Comparison of ENCODE assay signal across 32 mouse cellular contexts in the genomic region with DNA sequence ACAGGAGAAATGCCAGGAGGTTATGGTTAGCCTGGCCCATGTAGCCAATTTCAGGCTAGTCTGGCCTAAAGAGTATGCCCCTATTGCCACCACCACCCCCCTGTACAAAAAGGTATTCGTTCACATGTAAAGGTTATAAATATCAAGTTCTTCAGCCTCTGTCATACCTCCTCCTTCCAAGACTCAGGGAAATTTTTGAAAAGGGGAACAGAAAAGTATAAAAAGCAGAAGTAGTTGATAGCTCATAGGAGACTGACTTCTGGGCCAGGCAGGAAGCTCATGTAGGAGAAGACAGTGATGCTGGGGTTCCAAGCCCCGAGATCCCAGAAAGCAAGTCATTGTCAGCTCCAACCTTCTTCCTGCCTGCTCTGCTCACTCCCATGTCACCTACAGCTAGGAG.
A peak's percentile ranks its signal among the peaks of the same experiment; 100 is the strongest.
DNase-seq lines count a peak whose midpoint lies in the region; ATAC-seq and TF ChIP-seq lines count a peak whose summit lies in the region.
"Had no signal": no experiment of that assay in that cellular context is flagged by ENCODE, and none has a peak within 500 bp of the region (broad histone marks: within the 10 kb centered on the region; RNA-seq: fewer than 3 reads in every experiment).

No protein-coding gene starts in this region.

- 85% methylated on average over 2 of the region's 2 CpGs for WGBS in liver, adult 2 months
- 40% methylated on average over 2 of the region's 2 CpGs for WGBS in liver, embryonic 12.5 days (ENCODE audit: insufficient replicate concordance)

- no peaks in the 10 kb centered on the region for H3K79me2 ChIP-seq in liver, adult 2 months (ENCODE audit: control insufficient read depth, insufficient read depth, low read length)

- H3K27ac ChIP-seq in liver, adult 2 months (replicated peaks; ENCODE audit: insufficient read depth, low read depth, low read length) = no peak overlapping the region
- no peak overlapping the region for H3K27ac ChIP-seq in liver, embryonic 12.5 days
- H3K27ac ChIP-seq: embryonic facial prominence, embryonic 12.5 days; heart, adult 2 months; heart, embryonic 15.5 days; hindbrain, embryonic 14.5 days; left cerebral cortex, adult 2 months; limb, embryonic 13.5 days; liver, embryonic 13.5 days; midbrain, embryonic 12.5 days had no signal

- peak; percentile 7 for DNase-seq in liver, adult 2 months (ENCODE audit: extremely low read depth, low read depth, low spot score)
- no peak for DNase-seq in left cerebral cortex, postnatal 36 days (ENCODE audit: low spot score in 2 of 2)
- DNase-seq in adrenal gland, adult 2 months = no peak
- no peak for DNase-seq in lung, postnatal 36 days
- DNase-seq: adrenal gland, postnatal 14 days; cerebellum, adult 11 months; cerebellum, adult 9-10 months; cerebellum, postnatal 36 days; embryo, embryonic 11 days; gastrocnemius, postnatal 25 days; heart, adult 2 months; kidney, adult 9 months; kidney, postnatal 10 days; liver, embryonic 13.5 days; lung, adult 18-20 months; right cerebral cortex, postnatal 25 days; thymus, adult 2 months; thymus, postnatal 36 days had no signal

- no peak overlapping the region for H3K4me2 ChIP-seq in liver, embryonic 12.5 days
- H3K4me2 ChIP-seq: embryonic facial prominence, embryonic 12.5 days; heart, embryonic 15.5 days; hindbrain, embryonic 14.5 days; limb, embryonic 13.5 days; liver, embryonic 13.5 days; midbrain, embryonic 12.5 days had no signal

- ATAC-seq in liver, embryonic 12.5 days = no peak
- peak; percentile 95 for ATAC-seq in granulocyte monocyte progenitor cell, adult 5-6 weeks (replicated peaks; ENCODE audit: poor library complexity, severe bottlenecking)
- ATAC-seq in monocyte, adult 5-6 weeks (replicated peaks; ENCODE audit: insufficient number of reproducible peaks, low FRiP score, low TSS enrichment, poor library complexity, severe bottlenecking) = 0 out of 2 replicates have a peak, but pooled peaks have one; percentile 50
- ATAC-seq: CD4-positive, CD25-positive, alpha-beta regulatory T cell, adult 4 months; forebrain, embryonic 14.5 days; intestine, postnatal 0 days; lung, postnatal 0 days; Patski had no signal

- H3K4me3 ChIP-seq in liver, adult 2 months (ENCODE audit: insufficient read depth, low read depth, low read length) = no peak overlapping the region
- H3K4me3 ChIP-seq in liver, embryonic 12.5 days = no peak overlapping the region
- H3K4me3 ChIP-seq: embryonic facial prominence, embryonic 12.5 days; heart, adult 2 months; heart, embryonic 15.5 days; left cerebral cortex, adult 2 months; limb, embryonic 13.5 days; liver, embryonic 13.5 days; midbrain, embryonic 12.5 days had no signal

- TF ChIP-seq CTCF in liver, adult 2 months (IDR thresholded peaks at IDR 0.05; ENCODE audit: low read depth, low read length) = no peak

- no peak overlapping the region for H3K9ac ChIP-seq in liver, adult 2 months (ENCODE audit: low read depth, low read length)
- no peak overlapping the region for H3K9ac ChIP-seq in liver, embryonic 12.5 days
- H3K9ac ChIP-seq: embryonic facial prominence, embryonic 12.5 days; heart, embryonic 15.5 days; hindbrain, embryonic 14.5 days; limb, embryonic 13.5 days; liver, embryonic 13.5 days; midbrain, embryonic 12.5 days had no signal

- H3K36me3 ChIP-seq in liver, adult 2 months (ENCODE audit: control insufficient read depth, insufficient read depth, low read length) = no peaks in the 10 kb centered on the region
- H3K36me3 ChIP-seq in liver, embryonic 12.5 days = no peaks in the 10 kb centered on the region
- H3K36me3 ChIP-seq: embryonic facial prominence, embryonic 12.5 days; heart, embryonic 15.5 days; limb, embryonic 13.5 days; liver, embryonic 13.5 days; midbrain, embryonic 12.5 days had no signal

- H3K27me3 ChIP-seq in liver, adult 2 months (ENCODE audit: control insufficient read depth, insufficient read depth, low read length) = no peaks in the 10 kb centered on the region
- H3K27me3 ChIP-seq in liver, embryonic 12.5 days (replicated peaks) = no peaks in the 10 kb centered on the region
- H3K27me3 ChIP-seq: embryonic facial prominence, embryonic 12.5 days; heart, embryonic 15.5 days; limb, embryonic 13.5 days; liver, embryonic 13.5 days; midbrain, embryonic 12.5 days; Patski had no signal

- no peak for TF ChIP-seq POLR2A in liver, adult 2 months (IDR thresholded peaks at IDR 0.05; ENCODE audit: extremely low read depth, insufficient read depth, low read length)

- no peaks in the 10 kb centered on the region for H3K9me3 ChIP-seq in liver, embryonic 12.5 days (replicated peaks)
- H3K9me3 ChIP-seq: embryonic facial prominence, embryonic 12.5 days; heart, embryonic 15.5 days; limb, embryonic 13.5 days; liver, embryonic 13.5 days; midbrain, embryonic 12.5 days had no signal

- intact Hi-C loops in left cerebral cortex, postnatal 36 days (cut with DNase I) = loop anchor here (10.0 kb wide), 1 partner anchor 771 kb away; no protein-coding TSS in a partner anchor

- H3K4me1 ChIP-seq in liver, adult 2 months (ENCODE audit: control insufficient read depth, insufficient read depth, low read length) = no peaks in the 10 kb centered on the region
- peaks cover 17% of the 10 kb centered on the region for H3K4me1 ChIP-seq in liver, embryonic 12.5 days
- H3K4me1 ChIP-seq: embryonic facial prominence, embryonic 12.5 days had no signal
